In the genomic region with DNA sequence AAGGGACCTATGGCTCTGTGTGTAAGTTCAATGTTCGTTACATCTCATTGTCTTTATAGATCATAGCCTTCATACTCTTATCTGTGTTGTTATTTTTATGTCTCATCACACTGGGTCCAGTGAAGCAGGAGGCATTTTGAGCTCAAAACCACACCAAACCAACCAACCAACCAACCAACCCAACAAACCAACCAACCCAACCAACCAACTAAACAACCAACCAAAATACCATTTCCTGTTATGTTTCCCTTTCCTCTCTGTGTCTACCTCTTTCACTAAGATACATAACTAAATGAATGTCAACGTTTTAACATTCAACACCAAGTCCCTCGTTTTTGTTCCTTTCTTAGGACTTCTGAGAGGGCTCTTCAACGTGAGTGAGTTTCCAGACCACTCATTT, we compare ENCODE assay signal across 14 mouse cellular contexts. TPM values are rescaled to one million over a fixed set of nuclear protein-coding genes. Genes with fewer than 3 reads are reported as not detected.
"Had no signal": no experiment of that assay in that cellular context is flagged by ENCODE, and none has a peak within 500 bp of the region (broad histone marks: within the 10 kb centered on the region; RNA-seq: fewer than 3 reads in every experiment).

No protein-coding gene starts in this region.

- DNase-seq: kidney, adult 11 months; kidney, adult 8-10 months; kidney, postnatal 14 days; kidney, postnatal 4 days; liver, embryonic 13.5 days; lung, adult 2 months; lung, postnatal 14 days; lung, postnatal 4 days; midbrain, embryonic 14.5 days; right cerebral cortex, adult 18-20 months; right cerebral cortex, postnatal 14 days; right cerebral cortex, postnatal 4 days had no signal

- ATAC-seq: intestine, embryonic 15.5 days had no signal

RNA-seq across cellular contexts. Expression of gene Cfap54, which starts 40.0 kb away (rescaled TPM):
- polyA plus RNA-seq: liver, embryonic 16.5 days had no signal
